Mouse (Mus musculus): ENCODE measurements at regions not wholly inside any gene's neighbourhood (a gene's known extent, or its start where the extent isn't known, plus 50 kb on each side); places are given as distances from the start of the nearest gene placed in this dataset.

- no peak for TF ChIP-seq GATA1 (IDR thresholded peaks at IDR 0.05; ENCODE audit: borderline replicate concordance, low read length)
- TF ChIP-seq FLI1 (IDR thresholded peaks at IDR 0.05; ENCODE audit: low read length): no peak
Observed at GRCm38 (mm10) chr2:144164102-144164501, 106.4 kb upstream of the Mgme1 start.

Data from megakaryocyte, embryonic 14.5 days (primary cell).